Mouse (Mus musculus) forebrain, embryonic 16.5 days (tissue): ENCODE measurements around the gene Ccer2. TPM values are rescaled to one million over a fixed set of nuclear protein-coding genes. Genes with fewer than 3 reads are reported as not detected.

ENCODE experiments used
- ATAC-seq: fragments of 200-750 bp; cut with Nextera tagmentation; 2 replicates; pipeline ENCODE4 v1.8.0; 2017; ENCODE audit warnings: mild to moderate bottlenecking, moderate library complexity
- H3K27ac ChIP-seq: fragments of 300-500 bp; sonication (generic); 2 replicates; pipeline ENCODE4 v1.5.1; 2014; ENCODE audit warnings: low read length, control low read depth
- H3K27me3 ChIP-seq: fragments of 300-500 bp; sonication (generic); replicated peaks from 2 replicates; pipeline ENCODE4 v1.6.1; 2014; ENCODE audit warnings: low read length; ENCODE audit not compliant: control insufficient read depth, insufficient read depth
- H3K36me3 ChIP-seq: fragments of 300-500 bp; sonication (generic); 2 replicates; pipeline ENCODE4 v1.6.1; 2014; ENCODE audit not compliant: control insufficient read depth, insufficient read depth
- H3K4me1 ChIP-seq: fragments of 300-500 bp; sonication (generic); replicated peaks from 2 replicates; pipeline ENCODE4 v1.6.1; 2014; ENCODE audit warnings: low read length; ENCODE audit not compliant: control insufficient read depth, insufficient read depth
- H3K4me2 ChIP-seq: fragments of 300-500 bp; sonication (generic); 2 replicates; pipeline ENCODE4 v1.6.1; 2014; ENCODE audit warnings: mild to moderate bottlenecking, low read length, control low read depth
- H3K4me3 ChIP-seq: fragments of 300-500 bp; sonication (generic); replicated peaks from 2 replicates; pipeline ENCODE4 v1.5.1; 2014; ENCODE audit warnings: mild to moderate bottlenecking, low read length, control low read depth
- H3K9ac ChIP-seq: fragments of 300-500 bp; sonication (generic); replicated peaks from 2 replicates; pipeline ENCODE4 v1.6.1; 2014; ENCODE audit warnings: low read depth, low read length, control low read depth
- H3K9me3 ChIP-seq: fragments of 300-500 bp; sonication (generic); 2 replicates; pipeline ENCODE4 v1.6.1; 2016; ENCODE audit warnings: low read length; ENCODE audit not compliant: control insufficient read depth
- WGBS: fragments of 180-500 bp; shearing (Covaris S2); extraction: QIAGEN DNeasy Blood & Tissue Kit; methylation state at CpG from one replicate; pipeline ENCODE4 v1.1.7; 2014; 5-methylcytosine and 5-hydroxymethylcytosine counted together
- polyA plus RNA-seq: library from polyadenylated mRNA; unstranded; fragments of >200 nt; fragmentation: Nextera tagmentation; extraction: Ambion mirVana; gene quantifications from 2 replicates; pipeline ENCODE4 v1.2.1, GENCODE M21; 2015

Ccer2 gene
- polyA plus RNA-seq, 1 experiment from 2014 or later: not detected

- Histone ChIP-seq H3K4me1 (peaks cover 19% of the 10 kb centered on the region), H3K4me3 (peak within 1 kb of the TSS; percentile 86), H3K27ac (no peak within 1 kb of the TSS), H3K27me3 (no peaks in the 10 kb centered on the region), H3K9ac (peak within 1 kb of the TSS; percentile 79), H3K36me3 (no peaks in the 10 kb centered on the region), H3K4me2 (peak within 1 kb of the TSS; percentile 83), H3K9me3 (no peaks in the 10 kb centered on the region)
- 57% methylated on average over 7 of the region's 7 CpGs for WGBS
- no peak for ATAC-seq
These were observed 11.5 kb downstream of the Ccer2 start, which contains the start of gene Nfkbib for GRCm38 (mm10) chr7:28767462-28767965. Nfkbib (minus strand) TSS chr7:28767512.

GRCm38 (mm10) chr7:28769414-28769958 is 13.5 kb downstream of the Ccer2 start:
- Histone ChIP-seq H3K4me3 (no peak overlapping the region), H3K4me1 (peaks cover 19% of the 10 kb centered on the region), H3K36me3 (no peaks in the 10 kb centered on the region), H3K9me3 (no peaks in the 10 kb centered on the region), H3K27me3 (no peaks in the 10 kb centered on the region), H3K4me2 (no peak overlapping the region), H3K27ac (no peak overlapping the region), H3K9ac (no peak overlapping the region)
- ATAC-seq: no peak
- WGBS: 88% methylated on average over 9 of the region's 9 CpGs

- 93% methylated on average over 3 of the region's 3 CpGs for WGBS
- no peak for ATAC-seq
These were observed 14.3 kb downstream of the Ccer2 start for GRCm38 (mm10) chr7:28770309-28770708.

DNA sequence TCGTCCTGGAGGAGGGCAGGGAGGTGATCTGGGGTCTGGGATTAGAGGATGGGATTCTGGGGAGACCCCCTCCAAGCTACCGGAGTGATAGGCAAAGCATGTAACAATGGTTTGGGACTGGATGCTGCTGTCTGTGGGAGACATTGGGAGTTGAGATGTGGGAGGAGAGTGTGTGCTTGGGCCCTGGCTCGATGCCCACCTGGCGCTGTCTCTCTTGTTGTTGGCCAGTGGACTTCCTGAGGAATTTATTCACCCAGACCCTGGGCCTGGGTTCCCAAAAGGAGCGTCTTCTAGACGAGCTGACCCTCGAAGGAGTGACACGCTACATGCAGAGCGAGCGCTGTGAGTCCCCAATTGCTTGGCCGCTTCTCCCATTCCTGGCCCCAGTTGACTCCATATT is 15.9 kb downstream of the Ccer2 start:
- Histone ChIP-seq H3K9me3 (no peaks in the 10 kb centered on the region), H3K4me1 (peaks cover 9% of the 10 kb centered on the region), H3K4me2 (no peak overlapping the region), H3K36me3 (0 out of 2 replicates have a peak, but pooled peaks cover under 1% of the 10 kb centered on the region), H3K27ac (no peak overlapping the region), H3K27me3 (no peaks in the 10 kb centered on the region), H3K9ac (no peak overlapping the region), H3K4me3 (no peak overlapping the region)
- ATAC-seq: no peak
- WGBS: 83% methylated on average over 11 of the region's 11 CpGs

More at GRCm38 (mm10) chr7:28770309-28770708, 14.3 kb downstream of the Ccer2 start:
- H3K4me2 ChIP-seq: no peak overlapping the region
- no peaks in the 10 kb centered on the region for H3K9me3 ChIP-seq
- H3K4me3 ChIP-seq: no peak overlapping the region
- no peak overlapping the region for H3K9ac ChIP-seq
- no peak overlapping the region for H3K27ac ChIP-seq
- no peaks in the 10 kb centered on the region for H3K36me3 ChIP-seq
- H3K4me1 ChIP-seq: peaks cover 16% of the 10 kb centered on the region
- H3K27me3 ChIP-seq: no peaks in the 10 kb centered on the region

- no peaks in the 10 kb centered on the region for H3K27me3 ChIP-seq
- 87% methylated on average over 3 of the region's 3 CpGs for WGBS
- no peak overlapping the region for H3K27ac ChIP-seq
- no peak overlapping the region for H3K9ac ChIP-seq
- H3K4me2 ChIP-seq: no peak overlapping the region
- H3K36me3 ChIP-seq: peaks cover 7% of the 10 kb centered on the region; the same call in 1 of the 2 replicates
- H3K4me1 ChIP-seq: no peaks in the 10 kb centered on the region
- no peak for ATAC-seq
- no peak overlapping the region for H3K4me3 ChIP-seq
- H3K9me3 ChIP-seq: no peaks in the 10 kb centered on the region
These were observed 17.2 kb downstream of the Ccer2 start for GRCm38 (mm10) chr7:28773163-28773562.

DNA sequence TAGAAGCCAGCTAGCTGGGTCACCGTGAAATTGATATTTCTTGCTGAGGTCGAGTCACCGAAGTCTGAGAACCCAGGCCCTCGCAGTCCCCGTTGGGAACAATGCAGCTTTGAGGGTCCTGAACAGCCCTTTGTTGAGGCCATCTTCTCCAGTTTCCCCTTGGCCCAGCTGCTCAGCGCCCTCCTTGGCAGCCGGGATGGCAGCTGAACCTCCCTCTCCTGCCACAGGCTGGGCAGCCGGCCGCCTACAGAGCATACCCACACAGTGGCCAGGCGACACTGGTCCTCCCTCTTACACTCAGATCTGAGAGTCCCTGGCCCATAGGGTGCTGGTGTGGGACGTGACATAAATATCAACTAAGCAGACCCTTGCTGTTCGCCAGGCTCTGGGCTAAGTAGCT is 18.2 kb downstream of the Ccer2 start:
- H3K4me2 ChIP-seq: no peak overlapping the region
- H3K9ac ChIP-seq: no peak overlapping the region
- no peaks in the 10 kb centered on the region for H3K27me3 ChIP-seq
- WGBS: 69% methylated on average over 12 of the region's 12 CpGs
- no peaks in the 10 kb centered on the region for H3K4me1 ChIP-seq
- no peak overlapping the region for H3K4me3 ChIP-seq
- H3K27ac ChIP-seq: no peak overlapping the region
- H3K36me3 ChIP-seq: peaks cover 7% of the 10 kb centered on the region; the same call in 1 of the 2 replicates
- no peaks in the 10 kb centered on the region for H3K9me3 ChIP-seq
- no peak for ATAC-seq

DNA sequence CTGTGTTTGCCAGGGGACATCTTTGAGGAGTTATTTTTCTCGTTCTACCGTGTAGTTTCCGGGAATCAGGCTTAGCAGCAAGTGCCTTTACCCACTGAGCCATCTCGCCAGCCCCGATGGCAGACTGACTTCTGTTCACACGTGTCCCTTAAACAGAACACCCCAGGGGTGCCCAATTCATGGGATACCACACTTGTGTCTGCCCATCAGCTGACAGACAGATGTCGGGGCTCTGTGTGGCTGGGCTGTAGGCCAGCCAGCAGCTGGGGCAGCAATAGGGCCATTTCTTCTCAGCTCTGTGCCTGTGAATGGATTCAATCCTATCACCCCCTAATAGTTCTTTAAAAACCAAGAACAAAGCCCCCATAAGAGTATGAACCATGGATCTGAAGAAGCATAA is 19.2 kb downstream of the Ccer2 start:
- no peaks in the 10 kb centered on the region for H3K27me3 ChIP-seq
- no peak overlapping the region for H3K9ac ChIP-seq
- H3K4me1 ChIP-seq: peaks cover under 1% of the 10 kb centered on the region
- H3K36me3 ChIP-seq: peaks cover 7% of the 10 kb centered on the region; the same call in 1 of the 2 replicates
- no peaks in the 10 kb centered on the region for H3K9me3 ChIP-seq
- H3K4me3 ChIP-seq: no peak overlapping the region
- H3K27ac ChIP-seq: no peak overlapping the region
- WGBS: 79% methylated on average over 7 of the region's 7 CpGs
- no peak overlapping the region for H3K4me2 ChIP-seq
- no peak for ATAC-seq

GRCm38 (mm10) chr7:28778825-28779224 is 22.9 kb downstream of the Ccer2 start:
- WGBS: 90% methylated on average over 9 of the region's 9 CpGs
- Histone ChIP-seq H3K9me3 (no peaks in the 10 kb centered on the region), H3K9ac (no peak overlapping the region), H3K36me3 (peaks cover 7% of the 10 kb centered on the region; the same call in 1 of the 2 replicates), H3K27ac (no peak overlapping the region), H3K4me3 (no peak overlapping the region), H3K27me3 (no peaks in the 10 kb centered on the region), H3K4me2 (no peak overlapping the region), H3K4me1 (peaks cover 5% of the 10 kb centered on the region)
- no peak for ATAC-seq

DNA sequence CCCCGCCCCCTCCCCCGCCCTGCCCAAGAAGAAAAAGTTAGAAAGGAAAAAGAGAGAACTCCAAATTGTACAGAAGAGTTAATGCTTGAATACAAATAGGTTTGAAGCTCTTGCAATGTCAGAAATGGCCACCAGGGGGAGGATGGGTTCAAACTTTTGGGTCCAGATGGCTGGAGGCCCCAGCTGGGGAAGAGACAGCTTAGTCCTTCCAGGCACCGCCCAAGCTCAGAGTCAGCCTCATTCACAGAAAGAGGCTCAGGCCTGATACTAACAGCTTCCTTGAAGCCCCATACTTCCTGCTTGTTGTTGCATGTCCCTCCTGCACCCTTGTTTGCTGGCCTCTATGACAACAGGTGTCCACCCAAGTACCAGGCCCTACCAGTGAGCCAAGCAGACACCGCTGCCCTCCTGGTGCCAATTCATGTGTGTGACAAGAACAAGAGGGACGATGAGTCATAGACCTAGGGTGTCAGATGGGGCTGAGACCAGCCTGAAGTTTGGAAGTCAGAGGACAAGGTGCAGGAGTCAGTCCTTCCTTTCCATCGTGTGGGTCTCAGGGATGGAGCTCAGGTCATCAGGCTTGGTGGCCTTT is 24.2 kb downstream of the Ccer2 start:
- peak; percentile 71 for ATAC-seq
- no peaks in the 10 kb centered on the region for H3K9me3 ChIP-seq
- H3K27me3 ChIP-seq: no peaks in the 10 kb centered on the region
- no peak overlapping the region for H3K4me3 ChIP-seq
- H3K4me1 ChIP-seq: peaks cover 5% of the 10 kb centered on the region
- peak overlapping the region; percentile 32; the same call in 1 of the 2 replicates for H3K27ac ChIP-seq
- WGBS: 46% methylated on average over 6 of the region's 6 CpGs
- no peak overlapping the region for H3K4me2 ChIP-seq
- H3K36me3 ChIP-seq: peaks cover 7% of the 10 kb centered on the region; the same call in 1 of the 2 replicates
- no peak overlapping the region for H3K9ac ChIP-seq
